Comparison of ENCODE assay signal across 16 mouse cellular contexts in genomic region chr11:109365818-109366217, GRCm38 (mm10). TPM values are rescaled to one million over a fixed set of nuclear protein-coding genes. Genes with fewer than 3 reads are reported as not detected.
A peak's percentile ranks its signal among the peaks of the same experiment; 100 is the strongest.
DNase-seq lines count a peak whose midpoint lies in the region; ATAC-seq lines count a peak whose summit lies in the region.
"Had no signal": no experiment of that assay in that cellular context is flagged by ENCODE, and none has a peak within 500 bp of the region (broad histone marks: within the 10 kb centered on the region; RNA-seq: fewer than 3 reads in every experiment).

No protein-coding gene starts in this region.

- no peak for ATAC-seq in hindbrain, embryonic 13.5 days (ENCODE audit: low FRiP score)
- ATAC-seq in hindbrain, embryonic 11.5 days (ENCODE audit: low FRiP score) = no peak
- no peak for ATAC-seq in lung, embryonic 15.5 days (ENCODE audit: borderline replicate concordance, extremely low read depth, low FRiP score, low TSS enrichment)
- no peak for ATAC-seq in hindbrain, embryonic 15.5 days (ENCODE audit: low FRiP score, low read depth)
- ATAC-seq in midbrain, embryonic 15.5 days (replicated peaks) = no peak

- H3K27me3 ChIP-seq in hindbrain, embryonic 13.5 days = 0 out of 2 replicates have a peak, but pooled peaks cover 4% of the 10 kb centered on the region
- H3K27me3 ChIP-seq in hindbrain, embryonic 11.5 days (ENCODE audit: control insufficient read depth, insufficient read depth, low read length) = no peaks in the 10 kb centered on the region
- H3K27me3 ChIP-seq in lung, embryonic 15.5 days = no peaks in the 10 kb centered on the region
- peaks cover 1% of the 10 kb centered on the region; the same call in 1 of the 2 replicates for H3K27me3 ChIP-seq in hindbrain, embryonic 15.5 days
- no peaks in the 10 kb centered on the region for H3K27me3 ChIP-seq in midbrain, embryonic 15.5 days (replicated peaks)
- H3K27me3 ChIP-seq: heart, embryonic 15.5 days; limb, embryonic 13.5 days; neural tube, embryonic 12.5 days; stomach, embryonic 15.5 days had no signal

- peaks cover 81% of the 10 kb centered on the region for H3K4me1 ChIP-seq in hindbrain, embryonic 13.5 days (replicated peaks)
- H3K4me1 ChIP-seq in hindbrain, embryonic 11.5 days (replicated peaks; ENCODE audit: control insufficient read depth, insufficient read depth, low read length) = 0 out of 2 replicates have a peak, but pooled peaks cover 6% of the 10 kb centered on the region
- H3K4me1 ChIP-seq in lung, embryonic 15.5 days = peaks cover 60% of the 10 kb centered on the region
- peaks cover 78% of the 10 kb centered on the region for H3K4me1 ChIP-seq in hindbrain, embryonic 15.5 days (replicated peaks)
- H3K4me1 ChIP-seq in midbrain, embryonic 15.5 days = peaks cover 70% of the 10 kb centered on the region

- peak overlapping the region; percentile 82 for H3K4me2 ChIP-seq in hindbrain, embryonic 13.5 days
- no peak overlapping the region for H3K4me2 ChIP-seq in hindbrain, embryonic 11.5 days (replicated peaks; ENCODE audit: low read depth, low read length)
- peak overlapping the region; percentile 54; the same call in 1 of the 2 replicates for H3K4me2 ChIP-seq in lung, embryonic 15.5 days
- H3K4me2 ChIP-seq in hindbrain, embryonic 15.5 days = peak overlapping the region; percentile 86
- H3K4me2 ChIP-seq in midbrain, embryonic 15.5 days = peak overlapping the region; percentile 79

- H3K9me3 ChIP-seq in hindbrain, embryonic 13.5 days = no peaks in the 10 kb centered on the region
- no peaks in the 10 kb centered on the region for H3K9me3 ChIP-seq in hindbrain, embryonic 11.5 days (ENCODE audit: control insufficient read depth, low read length)
- H3K9me3 ChIP-seq in lung, embryonic 15.5 days = no peaks in the 10 kb centered on the region
- no peaks in the 10 kb centered on the region for H3K9me3 ChIP-seq in hindbrain, embryonic 15.5 days
- no peaks in the 10 kb centered on the region for H3K9me3 ChIP-seq in midbrain, embryonic 15.5 days
- H3K9me3 ChIP-seq: heart, embryonic 15.5 days; limb, embryonic 13.5 days; neural tube, embryonic 12.5 days; stomach, embryonic 15.5 days had no signal

- no peak overlapping the region for H3K27ac ChIP-seq in hindbrain, embryonic 13.5 days
- no peak overlapping the region for H3K27ac ChIP-seq in hindbrain, embryonic 11.5 days (ENCODE audit: low read depth, low read length)
- no peak overlapping the region for H3K27ac ChIP-seq in lung, embryonic 15.5 days
- no peak overlapping the region for H3K27ac ChIP-seq in hindbrain, embryonic 15.5 days (replicated peaks)
- H3K27ac ChIP-seq in midbrain, embryonic 15.5 days = no peak overlapping the region
- H3K27ac ChIP-seq: heart, embryonic 15.5 days; limb, embryonic 13.5 days; neural tube, embryonic 12.5 days; stomach, embryonic 15.5 days had no signal

- peaks cover 27% of the 10 kb centered on the region for H3K36me3 ChIP-seq in hindbrain, embryonic 13.5 days
- H3K36me3 ChIP-seq in hindbrain, embryonic 11.5 days (ENCODE audit: control insufficient read depth, insufficient read depth, low read length) = peaks cover 2% of the 10 kb centered on the region; the same call in 1 of the 2 replicates
- H3K36me3 ChIP-seq in lung, embryonic 15.5 days = peaks cover 25% of the 10 kb centered on the region
- peaks cover 9% of the 10 kb centered on the region; the same call in 1 of the 2 replicates for H3K36me3 ChIP-seq in hindbrain, embryonic 15.5 days
- H3K36me3 ChIP-seq in midbrain, embryonic 15.5 days (replicated peaks) = peaks cover 3% of the 10 kb centered on the region; the same call in 1 of the 2 replicates

- H3K9ac ChIP-seq in hindbrain, embryonic 13.5 days = no peak overlapping the region
- no peak overlapping the region for H3K9ac ChIP-seq in hindbrain, embryonic 11.5 days (ENCODE audit: low read depth, low read length)
- no peak overlapping the region for H3K9ac ChIP-seq in lung, embryonic 15.5 days
- H3K9ac ChIP-seq in hindbrain, embryonic 15.5 days = no peak overlapping the region
- H3K9ac ChIP-seq in midbrain, embryonic 15.5 days = no peak overlapping the region
- H3K9ac ChIP-seq: heart, embryonic 15.5 days; neural tube, embryonic 12.5 days; stomach, embryonic 15.5 days had no signal

- H3K4me3 ChIP-seq in hindbrain, embryonic 13.5 days = no peak overlapping the region
- no peak overlapping the region for H3K4me3 ChIP-seq in hindbrain, embryonic 11.5 days (ENCODE audit: low read depth, low read length)
- no peak overlapping the region for H3K4me3 ChIP-seq in lung, embryonic 15.5 days
- H3K4me3 ChIP-seq in hindbrain, embryonic 15.5 days = no peak overlapping the region
- H3K4me3 ChIP-seq in midbrain, embryonic 15.5 days = no peak overlapping the region
- H3K4me3 ChIP-seq: heart, embryonic 15.5 days; neural tube, embryonic 12.5 days; stomach, embryonic 15.5 days had no signal

- 90% methylated on average over 5 of the region's 5 CpGs for WGBS in hindbrain, embryonic 13.5 days
- WGBS in hindbrain, embryonic 11.5 days = 93% methylated on average over 5 of the region's 5 CpGs
- 92% methylated on average over 5 of the region's 5 CpGs for WGBS in lung, embryonic 15.5 days
- WGBS in hindbrain, embryonic 15.5 days = 82% methylated on average over 5 of the region's 5 CpGs
- 89% methylated on average over 5 of the region's 5 CpGs for WGBS in midbrain, embryonic 15.5 days

- DNase-seq in hindbrain, embryonic 11.5 days (ENCODE audit: low spot score) = no peak
- no peak for DNase-seq in lung, postnatal 25 days (ENCODE audit: low spot score)
- DNase-seq in urinary bladder, adult 18-20 months (ENCODE audit: low spot score in 2 of 2) = no peak
- DNase-seq: kidney, postnatal 36 days; layer of hippocampus, postnatal 36 days; retina, postnatal 1 day; thymus, postnatal 25 days had no signal

RNA-seq across cellular contexts. Expression of gene Gna13, which starts 3.2 kb away (rescaled TPM):
- 15.1 and 16.6 TPM in 2 replicates for polyA plus RNA-seq in hindbrain, embryonic 13.5 days (2015; fragmentation: Nextera tagmentation; extraction: Ambion mirVana)
- 20.6 and 25.2 TPM in 2 replicates for polyA plus RNA-seq in hindbrain, embryonic 11.5 days (2014; fragmentation: Nextera tagmentation; extraction: Ambion mirVana)
- polyA plus RNA-seq in lung, embryonic 15.5 days (2015; fragmentation: Nextera tagmentation; extraction: Ambion mirVana) = 25.5 and 27.8 TPM in 2 replicates
- 19.4 and 19.9 TPM in 2 replicates for polyA plus RNA-seq in hindbrain, embryonic 15.5 days (2015; fragmentation: Nextera tagmentation; extraction: Ambion mirVana)
- 17.3 and 17.4 TPM in 2 replicates for polyA plus RNA-seq in midbrain, embryonic 15.5 days (2015; fragmentation: Nextera tagmentation; extraction: Ambion mirVana)

RNA-seq across cellular contexts. Expression of gene 9930022D16Rik, which starts 47.9 kb away (rescaled TPM):
- polyA plus RNA-seq in hindbrain, embryonic 13.5 days (2015; fragmentation: Nextera tagmentation; extraction: Ambion mirVana) = not detected in 2 replicates
- polyA plus RNA-seq in hindbrain, embryonic 11.5 days (2014; fragmentation: Nextera tagmentation; extraction: Ambion mirVana) = not detected in 2 replicates
- polyA plus RNA-seq in lung, embryonic 15.5 days (2015; fragmentation: Nextera tagmentation; extraction: Ambion mirVana) = not detected in 2 replicates
- polyA plus RNA-seq in hindbrain, embryonic 15.5 days (2015; fragmentation: Nextera tagmentation; extraction: Ambion mirVana) = not detected in 2 replicates
- not detected in 2 replicates for polyA plus RNA-seq in midbrain, embryonic 15.5 days (2015; fragmentation: Nextera tagmentation; extraction: Ambion mirVana)
- polyA plus RNA-seq: gonadal fat pad, adult 2 months; heart, embryonic 15.5 days; limb, embryonic 13.5 days; neural tube, embryonic 12.5 days; stomach, embryonic 15.5 days had no signal

RNA-seq across cellular contexts. Expression of gene Amz2, which starts 59.9 kb away (rescaled TPM):
- polyA plus RNA-seq in hindbrain, embryonic 13.5 days (2015; fragmentation: Nextera tagmentation; extraction: Ambion mirVana) = 54.8 and 57.0 TPM in 2 replicates
- polyA plus RNA-seq in hindbrain, embryonic 11.5 days (2014; fragmentation: Nextera tagmentation; extraction: Ambion mirVana) = 49.9 and 50.4 TPM in 2 replicates
- 41.4 and 44.2 TPM in 2 replicates for polyA plus RNA-seq in lung, embryonic 15.5 days (2015; fragmentation: Nextera tagmentation; extraction: Ambion mirVana)
- polyA plus RNA-seq in hindbrain, embryonic 15.5 days (2015; fragmentation: Nextera tagmentation; extraction: Ambion mirVana) = 52.8 and 54.2 TPM in 2 replicates
- 55.3 and 56.7 TPM in 2 replicates for polyA plus RNA-seq in midbrain, embryonic 15.5 days (2015; fragmentation: Nextera tagmentation; extraction: Ambion mirVana)
